Mouse (Mus musculus) adrenal gland (tissue): Measurements from ENCODE around the gene Nptxr.

Experiments
- intact Hi-C: fragments of 180-260 bp; cut with DNase I; formaldehyde crosslinking; loops from one replicate; pipeline ENCODE4 v1.15.1; 2025

Nptxr gene

GRCm38 (mm10) chr15:79792455-79792854 lies 12.1 kb downstream of the Nptxr start:
- intact Hi-C loops = no loop called here

- intact Hi-C loops = no loop called here
Observed at GRCm38 (mm10) chr15:79791502-79791901, 13.1 kb downstream of the Nptxr start.

GRCm38 (mm10) chr15:79790905-79791304 lies 13.7 kb downstream of the Nptxr start:
- intact Hi-C loops = no loop called here

GRCm38 (mm10) chr15:79790111-79790510 lies 14.5 kb downstream of the Nptxr start:
- intact Hi-C loops = no loop called here

- intact Hi-C loops = no loop called here
Observed at GRCm38 (mm10) chr15:79787815-79788214, 16.8 kb downstream of the Nptxr start.

GRCm38 (mm10) chr15:79785056-79785455 lies 19.5 kb downstream of the Nptxr start:
- intact Hi-C loops = no loop called here

- intact Hi-C loops = no loop called here
Observed at GRCm38 (mm10) chr15:79777749-79778148, 26.8 kb downstream of the Nptxr start, which contains the start of gene Dnal4. TSS of gene Dnal4 (minus strand) at chr15:79777849.

- intact Hi-C loops = no loop called here
Observed at GRCm38 (mm10) chr15:79775662-79776061, 28.9 kb downstream of the Nptxr start.

GRCm38 (mm10) chr15:79774117-79775027 lies 30.2 kb downstream of the Nptxr start:
- intact Hi-C loops = no loop called here

GRCm38 (mm10) chr15:79770629-79771240 lies 33.8 kb downstream of the Nptxr start:
- intact Hi-C loops = no loop called here

- intact Hi-C loops = no loop called here
Observed at GRCm38 (mm10) chr15:79768302-79768701, 36.3 kb downstream of the Nptxr start.

- intact Hi-C loops = no loop called here
Observed at GRCm38 (mm10) chr15:79767327-79767961, 37.1 kb downstream of the Nptxr start.

- intact Hi-C loops = no loop called here
Observed at GRCm38 (mm10) chr15:79766586-79767071, 37.9 kb downstream of the Nptxr start.

GRCm38 (mm10) chr15:79766168-79766567 lies 38.4 kb downstream of the Nptxr start:
- intact Hi-C loops = no loop called here

- intact Hi-C loops = no loop called here
Observed at GRCm38 (mm10) chr15:79765361-79765760, 39.2 kb downstream of the Nptxr start.

- intact Hi-C loops = no loop called here
Observed at GRCm38 (mm10) chr15:79764539-79765267, 39.9 kb downstream of the Nptxr start.

GRCm38 (mm10) chr15:79763601-79764246 lies 40.8 kb downstream of the Nptxr start:
- intact Hi-C loops = no loop called here

GRCm38 (mm10) chr15:79763001-79763400 lies 41.6 kb downstream of the Nptxr start:
- intact Hi-C loops = no loop called here

GRCm38 (mm10) chr15:79760956-79761355 lies 43.6 kb downstream of the Nptxr start:
- intact Hi-C loops = no loop called here

GRCm38 (mm10) chr15:79757118-79757517 lies 47.4 kb downstream of the Nptxr start:
- intact Hi-C loops = loop anchor here (5.0 kb wide), 1 partner anchor 50 kb away; no protein-coding TSS in a partner anchor
